Mouse (Mus musculus): ENCODE results near the gene Rab34.
"Not testable (repeated sequence)": the region's sequence is repeated elsewhere in the genome, so short reads cannot be mapped to it uniquely, and the experiment has no call there.

Gene Rab34

GRCm38 (mm10) chr11:78180081-78180761, 8.0 kb upstream of the Rab34 start:
- no peak for DNase-seq (ENCODE audit: low spot score)

- no peak for DNase-seq (ENCODE audit: low spot score)
Observed at GRCm38 (mm10) chr11:78181830-78182357, 6.3 kb upstream of the Rab34 start.

- DNase-seq (ENCODE audit: low spot score), result no peak
Observed at GRCm38 (mm10) chr11:78182450-78182849, 5.8 kb upstream of the Rab34 start.

GRCm38 (mm10) chr11:78182961-78183844, 5.0 kb upstream of the Rab34 start, which contains the start of gene Rpl23a:
Rpl23a (minus strand) TSS chr11:78183584.
- peak; percentile 93 for DNase-seq (ENCODE audit: low spot score)

GRCm38 (mm10) chr11:78183884-78184514, 4.2 kb upstream of the Rab34 start:
- no peak for DNase-seq (ENCODE audit: low spot score)

- not testable (repeated sequence) for DNase-seq (ENCODE audit: low spot score)
Observed at GRCm38 (mm10) chr11:78184702-78185101, 3.5 kb upstream of the Rab34 start.

GRCm38 (mm10) chr11:78189234-78190040, 1.2 kb downstream of the Rab34 start:
- no peak for DNase-seq (ENCODE audit: low spot score)

- DNase-seq (ENCODE audit: low spot score), result no peak
Observed at GRCm38 (mm10) chr11:78190041-78190440, 1.8 kb downstream of the Rab34 start.

- DNase-seq (ENCODE audit: low spot score), result no peak
Observed at GRCm38 (mm10) chr11:78193113-78193512, 4.9 kb downstream of the Rab34 start, which contains the start of gene Proca1. Proca1 (plus strand) TSS chr11:78193392.

- DNase-seq (ENCODE audit: low spot score), result no peak
Observed at GRCm38 (mm10) chr11:78194411-78195100, 6.3 kb downstream of the Rab34 start.

- DNase-seq (ENCODE audit: low spot score), result no peak
Observed at GRCm38 (mm10) chr11:78195101-78195863, 7.1 kb downstream of the Rab34 start.

GRCm38 (mm10) chr11:78202372-78202771, 14.1 kb downstream of the Rab34 start:
- no peak for DNase-seq (ENCODE audit: low spot score)

GRCm38 (mm10) chr11:78204287-78204686, 16.1 kb downstream of the Rab34 start:
- DNase-seq (ENCODE audit: low spot score), result no peak

- no peak for DNase-seq (ENCODE audit: low spot score)
Observed at GRCm38 (mm10) chr11:78205361-78206206, 17.4 kb downstream of the Rab34 start.

- DNase-seq (ENCODE audit: low spot score), result no peak
Observed at GRCm38 (mm10) chr11:78207190-78207589, 19.0 kb downstream of the Rab34 start.

GRCm38 (mm10) chr11:78209886-78210285, 21.7 kb downstream of the Rab34 start:
- no peak for DNase-seq (ENCODE audit: low spot score)

- DNase-seq (ENCODE audit: low spot score), result no peak
Observed at GRCm38 (mm10) chr11:78210615-78211014, 22.4 kb downstream of the Rab34 start.

GRCm38 (mm10) chr11:78211513-78211912, 23.3 kb downstream of the Rab34 start:
- DNase-seq (ENCODE audit: low spot score), result no peak

All from layer of hippocampus, adult 9-10 months (tissue).